Mouse (Mus musculus): Measurements from ENCODE around the gene Gfpt2. TPM values are rescaled to one million over a fixed set of nuclear protein-coding genes. Genes with fewer than 3 reads are reported as not detected.

Gene Gfpt2
- polyA plus RNA-seq (2012; rRNA removed), result 7.1 and 7.9 TPM in 2 replicates

- Histone ChIP-seq H3K27me3 (replicated peaks; ENCODE audit: control insufficient read depth, insufficient read depth, low read length) (no peaks in the 10 kb centered on the region), H3K36me3 (ENCODE audit: control insufficient read depth, insufficient read depth, low read length) (no peaks in the 10 kb centered on the region), H3K27ac (ENCODE audit: insufficient read depth, low read depth, low read length) (no peak within 1 kb of the TSS), H3K4me3 (ENCODE audit: insufficient read depth, low read depth, low read length) (peak within 1 kb of the TSS; percentile 43), H3K4me1 (ENCODE audit: control insufficient read depth, insufficient read depth, low read length) (no peaks in the 10 kb centered on the region)
- DNase-seq, result peak; percentile 75
- TF ChIP-seq CTCF (conservative IDR thresholded peaks at IDR 0.05; ENCODE audit: insufficient read depth, insufficient read length, low read depth, low read length) (no peak), POLR2A (IDR thresholded peaks at IDR 0.05; ENCODE audit: low read depth, low read length) (no peak)
- 2% methylated on average over 25 of the region's 25 CpGs for WGBS
Observed at GRCm38 (mm10) chr11:49793619-49794341, at the start of gene Gfpt2. Gene Gfpt2, plus strand, starts transcription at chr11:49794178.

- Histone ChIP-seq H3K4me3 (ENCODE audit: insufficient read depth, low read depth, low read length) (no peak overlapping the region), H3K4me1 (ENCODE audit: control insufficient read depth, insufficient read depth, low read length) (no peaks in the 10 kb centered on the region), H3K27me3 (replicated peaks; ENCODE audit: control insufficient read depth, insufficient read depth, low read length) (no peaks in the 10 kb centered on the region), H3K27ac (ENCODE audit: insufficient read depth, low read depth, low read length) (no peak overlapping the region), H3K36me3 (ENCODE audit: control insufficient read depth, insufficient read depth, low read length) (no peaks in the 10 kb centered on the region)
- DNase-seq, result no peak
- TF ChIP-seq CTCF (conservative IDR thresholded peaks at IDR 0.05; ENCODE audit: insufficient read depth, insufficient read length, low read depth, low read length) (no peak), POLR2A (IDR thresholded peaks at IDR 0.05; ENCODE audit: low read depth, low read length) (no peak)
Observed at GRCm38 (mm10) chr11:49744981-49745380, 49.0 kb upstream of the Gfpt2 start.

GRCm38 (mm10) chr11:49745839-49746238, 48.1 kb upstream of the Gfpt2 start:
- H3K27me3 ChIP-seq (replicated peaks; ENCODE audit: control insufficient read depth, insufficient read depth, low read length), result no peaks in the 10 kb centered on the region
- 66% methylated on average over 3 of the region's 3 CpGs for WGBS
- H3K27ac ChIP-seq (ENCODE audit: insufficient read depth, low read depth, low read length), result no peak overlapping the region

GRCm38 (mm10) chr11:49746756-49747155, 47.2 kb upstream of the Gfpt2 start:
- no peaks in the 10 kb centered on the region for H3K27me3 ChIP-seq (replicated peaks; ENCODE audit: control insufficient read depth, insufficient read depth, low read length)
- WGBS, result 97% methylated on average over 1 of the region's 1 CpGs
- no peak overlapping the region for H3K27ac ChIP-seq (ENCODE audit: insufficient read depth, low read depth, low read length)
- no peaks in the 10 kb centered on the region for H3K4me1 ChIP-seq (ENCODE audit: control insufficient read depth, insufficient read depth, low read length)
- TF ChIP-seq POLR2A (IDR thresholded peaks at IDR 0.05; ENCODE audit: low read depth, low read length) (no peak), CTCF (conservative IDR thresholded peaks at IDR 0.05; ENCODE audit: insufficient read depth, insufficient read length, low read depth, low read length) (no peak)
- no peak for DNase-seq
- H3K36me3 ChIP-seq (ENCODE audit: control insufficient read depth, insufficient read depth, low read length), result no peaks in the 10 kb centered on the region
- H3K4me3 ChIP-seq (ENCODE audit: insufficient read depth, low read depth, low read length), result no peak overlapping the region

More at GRCm38 (mm10) chr11:49745839-49746238, 48.1 kb upstream of the Gfpt2 start:
- TF ChIP-seq POLR2A (IDR thresholded peaks at IDR 0.05; ENCODE audit: low read depth, low read length) (no peak), CTCF (conservative IDR thresholded peaks at IDR 0.05; ENCODE audit: insufficient read depth, insufficient read length, low read depth, low read length) (no peak)
- DNase-seq, result no peak
- Histone ChIP-seq H3K36me3 (ENCODE audit: control insufficient read depth, insufficient read depth, low read length) (no peaks in the 10 kb centered on the region), H3K4me1 (ENCODE audit: control insufficient read depth, insufficient read depth, low read length) (no peaks in the 10 kb centered on the region), H3K4me3 (ENCODE audit: insufficient read depth, low read depth, low read length) (no peak overlapping the region)

- Histone ChIP-seq H3K4me1 (ENCODE audit: control insufficient read depth, insufficient read depth, low read length) (no peaks in the 10 kb centered on the region; the same call in 1 of the 2 replicates), H3K4me3 (ENCODE audit: insufficient read depth, low read depth, low read length) (no peak overlapping the region), H3K27me3 (replicated peaks; ENCODE audit: control insufficient read depth, insufficient read depth, low read length) (no peaks in the 10 kb centered on the region), H3K36me3 (ENCODE audit: control insufficient read depth, insufficient read depth, low read length) (no peaks in the 10 kb centered on the region), H3K27ac (ENCODE audit: insufficient read depth, low read depth, low read length) (peak overlapping the region; percentile 63; the same call in 1 of the 2 replicates)
- DNase-seq, result peak; percentile 62
- 47% methylated on average over 12 of the region's 12 CpGs for WGBS
- TF ChIP-seq CTCF (conservative IDR thresholded peaks at IDR 0.05; ENCODE audit: insufficient read depth, insufficient read length, low read depth, low read length) (no peak), POLR2A (IDR thresholded peaks at IDR 0.05; ENCODE audit: low read depth, low read length) (no peak)
Observed at GRCm38 (mm10) chr11:49754958-49755665, 38.9 kb upstream of the Gfpt2 start.

DNA sequence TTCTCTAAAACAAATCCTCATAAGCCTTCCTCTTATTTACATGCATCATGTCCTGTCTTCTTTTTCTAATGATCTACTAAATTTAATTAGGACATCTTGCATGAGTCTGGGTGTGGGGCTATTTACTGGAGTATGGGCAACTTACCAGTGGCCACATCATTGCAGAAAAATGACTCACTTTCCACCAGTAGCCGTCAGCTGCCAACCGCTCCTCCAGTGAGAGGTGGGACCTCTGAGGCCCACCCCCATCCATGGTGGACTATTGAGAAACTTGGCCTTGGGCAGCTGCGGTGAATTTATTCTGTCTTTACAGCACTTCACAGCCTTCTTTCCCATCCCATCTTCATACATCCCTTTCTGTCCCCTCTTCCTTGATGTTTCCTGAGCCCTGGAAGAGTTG, 35.9 kb upstream of the Gfpt2 start:
- TF ChIP-seq POLR2A (IDR thresholded peaks at IDR 0.05; ENCODE audit: low read depth, low read length) (no peak), CTCF (conservative IDR thresholded peaks at IDR 0.05; ENCODE audit: insufficient read depth, insufficient read length, low read depth, low read length) (no peak)
- no peak overlapping the region for H3K4me3 ChIP-seq (ENCODE audit: insufficient read depth, low read depth, low read length)

DNA sequence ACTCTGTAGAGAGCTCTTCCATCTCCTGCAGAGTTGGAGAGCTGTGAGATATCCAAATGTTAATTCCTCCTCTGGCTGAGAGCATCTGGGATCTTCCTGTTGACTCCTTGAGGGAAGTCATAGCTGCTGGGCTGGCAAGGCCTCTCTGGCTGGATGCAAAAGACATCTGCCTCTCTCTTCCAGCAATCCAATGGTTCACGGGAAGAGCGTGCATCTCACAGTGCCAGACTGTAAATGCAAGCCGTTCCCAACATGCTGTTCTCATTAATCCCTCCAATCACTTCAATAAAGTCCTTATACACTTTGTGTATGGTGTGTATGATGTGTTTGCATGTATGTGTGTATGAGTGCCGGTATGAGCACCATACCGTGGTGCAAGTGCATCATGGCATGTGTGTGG, 32.8 kb upstream of the Gfpt2 start:
- Histone ChIP-seq H3K4me3 (ENCODE audit: insufficient read depth, low read depth, low read length) (no peak overlapping the region), H3K27ac (ENCODE audit: insufficient read depth, low read depth, low read length) (no peak overlapping the region), H3K4me1 (ENCODE audit: control insufficient read depth, insufficient read depth, low read length) (peaks cover 4% of the 10 kb centered on the region; the same call in 1 of the 2 replicates), H3K27me3 (replicated peaks; ENCODE audit: control insufficient read depth, insufficient read depth, low read length) (no peaks in the 10 kb centered on the region), H3K36me3 (ENCODE audit: control insufficient read depth, insufficient read depth, low read length) (no peaks in the 10 kb centered on the region)
- no peak for DNase-seq
- WGBS, result 90% methylated on average over 5 of the region's 5 CpGs
- TF ChIP-seq POLR2A (IDR thresholded peaks at IDR 0.05; ENCODE audit: low read depth, low read length) (no peak), CTCF (conservative IDR thresholded peaks at IDR 0.05; ENCODE audit: insufficient read depth, insufficient read length, low read depth, low read length) (no peak)

More for the DNA sequence above, 35.9 kb upstream of the Gfpt2 start:
- Histone ChIP-seq H3K36me3 (ENCODE audit: control insufficient read depth, insufficient read depth, low read length) (no peaks in the 10 kb centered on the region), H3K4me1 (ENCODE audit: control insufficient read depth, insufficient read depth, low read length) (no peaks in the 10 kb centered on the region; the same call in 1 of the 2 replicates), H3K27me3 (replicated peaks; ENCODE audit: control insufficient read depth, insufficient read depth, low read length) (no peaks in the 10 kb centered on the region), H3K27ac (ENCODE audit: insufficient read depth, low read depth, low read length) (no peak overlapping the region)
- DNase-seq, result no peak
- 92% methylated on average over 3 of the region's 3 CpGs for WGBS

Measured in kidney, adult 2 months (tissue).